Mouse (Mus musculus) forebrain, embryonic 15.5 days (tissue): ENCODE data around the gene Ksr2. TPM values are rescaled to one million over a fixed set of nuclear protein-coding genes. Genes with fewer than 3 reads are reported as not detected.

Source experiments
- ATAC-seq: fragments of 200-750 bp; cut with Nextera tagmentation; replicated peaks from 2 replicates; pipeline ENCODE4 v1.8.0; 2017; ENCODE audit warnings: mild to moderate bottlenecking, moderate TSS enrichment, moderate library complexity
- H3K27ac ChIP-seq: fragments of 300-500 bp; sonication (generic); replicated peaks from 2 replicates; pipeline ENCODE4 v1.5.1; 2015; ENCODE audit warnings: mild to moderate bottlenecking, inconsistent platforms
- H3K27me3 ChIP-seq: fragments of 300-500 bp; sonication (generic); 2 replicates; pipeline ENCODE4 v1.6.1; 2015; ENCODE audit warnings: inconsistent platforms
- H3K36me3 ChIP-seq: fragments of 300-500 bp; sonication (generic); 2 replicates; pipeline ENCODE4 v1.6.1; 2015; ENCODE audit warnings: mild to moderate bottlenecking, inconsistent platforms
- H3K4me1 ChIP-seq: fragments of 300-500 bp; sonication (generic); 2 replicates; pipeline ENCODE4 v1.6.1; 2015; ENCODE audit warnings: inconsistent platforms
- H3K4me2 ChIP-seq: fragments of 300-500 bp; sonication (generic); replicated peaks from 2 replicates; pipeline ENCODE4 v1.6.1; 2015; ENCODE audit warnings: mild to moderate bottlenecking, inconsistent platforms
- H3K4me3 ChIP-seq: fragments of 300-500 bp; sonication (generic); 2 replicates; pipeline ENCODE4 v1.5.1; 2015; ENCODE audit warnings: mild to moderate bottlenecking, inconsistent platforms
- H3K9ac ChIP-seq: fragments of 300-500 bp; sonication (generic); replicated peaks from 2 replicates; pipeline ENCODE4 v1.6.1; 2015; ENCODE audit warnings: mild to moderate bottlenecking, inconsistent platforms
- H3K9me3 ChIP-seq: fragments of 300-500 bp; sonication (generic); 2 replicates; pipeline ENCODE4 v1.6.1; 2016; ENCODE audit warnings: inconsistent platforms
- WGBS: fragments of 180-500 bp; shearing (Covaris S2); methylation state at CpG from one replicate; pipeline ENCODE4 v1.1.7; 2015; ENCODE audit warnings: mixed read lengths; 5-methylcytosine and 5-hydroxymethylcytosine counted together
- polyA plus RNA-seq: library from polyadenylated mRNA; unstranded; fragments of >200 nt; fragmentation: Nextera tagmentation; extraction: Ambion mirVana; gene quantifications from 2 replicates; pipeline ENCODE4 v1.2.1, GENCODE M21; 2015

The Ksr2 gene
- polyA plus RNA-seq, 1 experiment from 2014 or later, result 5.5 TPM

DNA sequence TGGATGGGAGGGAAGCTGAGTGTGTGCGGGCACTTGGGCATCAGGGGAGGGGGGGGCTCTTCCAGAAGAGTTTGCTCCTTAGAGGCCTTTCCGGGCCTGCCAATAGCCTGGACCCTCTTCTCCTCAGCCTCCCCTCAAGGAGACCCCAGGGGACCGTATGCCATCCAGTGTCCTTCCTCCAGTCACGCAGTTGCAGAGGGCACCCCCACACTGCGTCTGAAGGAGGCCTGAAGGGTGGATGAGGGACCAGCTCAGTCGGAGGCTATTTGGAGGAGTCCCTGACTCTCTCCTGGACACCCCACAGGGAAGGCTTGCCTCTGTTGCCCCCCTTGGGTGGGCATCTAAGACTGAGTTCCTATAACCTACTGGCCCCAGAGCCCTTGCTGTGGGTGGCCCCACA is 367.4 kb downstream of the Ksr2 start:
- no peak overlapping the region for H3K4me2 ChIP-seq
- no peaks in the 10 kb centered on the region for H3K4me1 ChIP-seq
- H3K9me3 ChIP-seq, result no peaks in the 10 kb centered on the region
- no peak overlapping the region for H3K9ac ChIP-seq
- no peaks in the 10 kb centered on the region for H3K36me3 ChIP-seq
- WGBS, result 67% methylated on average over 6 of the region's 6 CpGs
- H3K27ac ChIP-seq, result no peak overlapping the region
- H3K27me3 ChIP-seq, result no peaks in the 10 kb centered on the region
- H3K4me3 ChIP-seq, result no peak overlapping the region
- ATAC-seq, result no peak

DNA sequence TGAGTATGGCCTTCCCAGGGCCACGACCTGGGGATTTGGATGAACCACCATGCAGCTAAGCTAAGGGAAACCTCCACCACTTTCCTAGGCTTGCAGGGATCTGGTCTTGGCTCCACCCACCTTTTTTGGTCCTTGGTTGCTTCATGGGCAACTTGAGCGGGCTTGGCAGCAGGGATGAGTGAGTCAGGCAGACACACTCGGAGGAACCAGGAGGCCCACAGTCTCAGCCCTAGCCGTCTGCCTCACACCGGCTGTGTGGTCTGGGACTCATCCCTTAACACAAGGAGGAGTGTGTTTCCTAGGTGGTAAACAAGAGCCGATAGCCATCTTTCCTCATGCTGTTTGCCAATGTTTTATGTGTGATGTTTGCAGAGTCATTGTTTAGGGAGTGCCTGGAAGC is 376.3 kb downstream of the Ksr2 start:
- Histone ChIP-seq H3K4me3 (no peak overlapping the region), H3K36me3 (no peaks in the 10 kb centered on the region), H3K4me1 (no peaks in the 10 kb centered on the region), H3K9me3 (no peaks in the 10 kb centered on the region), H3K4me2 (no peak overlapping the region), H3K27me3 (no peaks in the 10 kb centered on the region), H3K27ac (no peak overlapping the region), H3K9ac (no peak overlapping the region)
- no peak for ATAC-seq
- 76% methylated on average over 6 of the region's 6 CpGs for WGBS

DNA sequence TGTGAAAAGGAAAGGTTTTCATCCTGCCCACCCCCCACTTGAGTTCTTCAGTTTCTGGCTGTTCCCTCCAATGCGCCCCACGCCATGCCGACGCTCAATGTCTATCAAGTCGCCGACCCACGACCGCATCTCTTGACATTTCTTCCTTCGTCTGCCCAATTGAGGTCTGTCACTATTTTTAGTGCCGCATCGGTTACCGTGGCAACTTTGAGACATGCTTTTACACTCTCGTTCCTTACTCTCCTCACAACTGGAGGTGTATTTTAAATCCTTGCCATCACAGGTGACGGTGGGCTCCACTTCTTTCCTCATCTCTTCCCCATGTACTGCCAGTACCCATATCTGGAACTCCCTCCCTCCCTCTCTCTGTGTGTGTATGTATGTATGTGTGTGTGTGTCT is 378.1 kb downstream of the Ksr2 start:
- no peak for ATAC-seq
- H3K36me3 ChIP-seq, result no peaks in the 10 kb centered on the region
- whole genome bisulfite sequencing, result 72% methylated on average over 14 of the region's 14 CpGs

DNA sequence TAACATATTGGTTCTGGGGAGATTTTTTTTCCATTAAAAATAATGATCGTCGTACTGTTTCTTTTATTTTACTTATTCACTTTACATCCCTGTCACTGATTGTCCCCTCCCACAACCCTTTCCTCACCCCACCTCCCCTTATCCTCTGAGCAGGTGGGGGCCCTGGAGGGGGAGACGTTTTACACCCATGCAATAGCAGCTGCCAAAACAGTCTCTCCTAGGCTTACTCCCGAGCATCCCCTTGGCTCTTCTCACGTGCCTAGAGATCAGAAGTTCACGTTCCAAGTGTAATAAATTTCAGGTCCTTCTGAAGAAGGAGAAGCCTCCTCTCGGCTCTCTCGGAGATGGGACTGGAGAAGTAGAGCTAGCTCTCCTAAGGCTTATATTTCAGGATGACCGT is 387.0 kb downstream of the Ksr2 start:
- Histone ChIP-seq H3K9me3 (no peaks in the 10 kb centered on the region), H3K27me3 (no peaks in the 10 kb centered on the region), H3K4me3 (no peak overlapping the region), H3K4me2 (no peak overlapping the region), H3K4me1 (no peaks in the 10 kb centered on the region), H3K9ac (no peak overlapping the region), H3K36me3 (no peaks in the 10 kb centered on the region), H3K27ac (no peak overlapping the region)
- 75% methylated on average over 9 of the region's 9 CpGs for WGBS
- no peak for ATAC-seq

More for the DNA sequence above, 378.1 kb downstream of the Ksr2 start:
- H3K9ac ChIP-seq, result no peak overlapping the region
- no peaks in the 10 kb centered on the region for H3K9me3 ChIP-seq
- no peak overlapping the region for H3K4me2 ChIP-seq
- no peaks in the 10 kb centered on the region for H3K4me1 ChIP-seq
- H3K4me3 ChIP-seq, result no peak overlapping the region
- no peaks in the 10 kb centered on the region for H3K27me3 ChIP-seq
- H3K27ac ChIP-seq, result no peak overlapping the region

DNA sequence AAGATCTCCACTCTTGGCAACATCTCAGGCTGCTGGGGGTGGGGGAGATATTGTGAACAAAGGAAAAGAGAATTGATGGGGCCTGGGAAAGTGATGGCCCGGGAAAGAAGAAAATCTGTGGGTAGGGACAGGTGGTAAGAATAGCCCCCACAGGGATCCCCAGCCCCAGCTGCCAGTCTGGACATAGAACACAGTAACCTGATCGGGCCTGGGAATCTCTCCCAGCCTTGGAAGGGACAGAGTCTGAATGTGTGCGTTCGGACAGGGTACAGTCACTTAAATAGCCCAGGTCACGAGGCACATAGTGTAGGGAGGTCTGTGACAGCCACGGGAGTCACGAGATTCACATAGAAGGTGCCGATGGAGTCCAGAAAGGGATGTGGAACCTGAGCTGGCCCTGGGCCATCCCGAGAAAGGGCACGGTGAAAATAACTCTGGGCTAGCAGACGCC is 388.3 kb downstream of the Ksr2 start:
- Histone ChIP-seq H3K9ac (no peak overlapping the region), H3K4me3 (no peak overlapping the region), H3K27ac (no peak overlapping the region), H3K27me3 (no peaks in the 10 kb centered on the region), H3K36me3 (no peaks in the 10 kb centered on the region), H3K4me2 (no peak overlapping the region), H3K4me1 (no peaks in the 10 kb centered on the region), H3K9me3 (no peaks in the 10 kb centered on the region)
- ATAC-seq, result no peak
- 85% methylated on average over 11 of the region's 11 CpGs for WGBS

DNA sequence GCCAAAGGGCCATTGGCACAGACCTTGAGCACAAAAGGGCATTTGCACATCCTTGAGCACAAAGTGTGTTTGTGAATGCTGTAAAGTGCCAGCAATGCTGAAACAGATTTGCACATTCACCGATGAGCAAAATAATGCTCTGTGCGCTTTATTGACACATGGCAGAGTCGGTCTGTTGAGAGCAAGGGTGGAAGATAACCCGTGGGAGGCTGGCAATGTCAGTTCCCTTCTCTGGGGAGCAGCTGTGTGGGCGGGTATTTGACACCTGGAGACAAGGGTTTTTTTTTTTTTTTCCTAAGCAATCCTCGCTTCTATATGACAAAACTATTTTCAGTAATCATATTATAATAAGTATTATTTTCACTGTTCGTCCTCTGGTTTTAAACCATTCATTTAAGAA is 389.8 kb downstream of the Ksr2 start:
- Histone ChIP-seq H3K27ac (no peak overlapping the region), H3K4me1 (no peaks in the 10 kb centered on the region), H3K9me3 (no peaks in the 10 kb centered on the region), H3K4me3 (no peak overlapping the region), H3K9ac (no peak overlapping the region), H3K4me2 (no peak overlapping the region), H3K27me3 (no peaks in the 10 kb centered on the region), H3K36me3 (no peaks in the 10 kb centered on the region)
- WGBS, result 63% methylated on average over 7 of the region's 7 CpGs
- no peak for ATAC-seq

DNA sequence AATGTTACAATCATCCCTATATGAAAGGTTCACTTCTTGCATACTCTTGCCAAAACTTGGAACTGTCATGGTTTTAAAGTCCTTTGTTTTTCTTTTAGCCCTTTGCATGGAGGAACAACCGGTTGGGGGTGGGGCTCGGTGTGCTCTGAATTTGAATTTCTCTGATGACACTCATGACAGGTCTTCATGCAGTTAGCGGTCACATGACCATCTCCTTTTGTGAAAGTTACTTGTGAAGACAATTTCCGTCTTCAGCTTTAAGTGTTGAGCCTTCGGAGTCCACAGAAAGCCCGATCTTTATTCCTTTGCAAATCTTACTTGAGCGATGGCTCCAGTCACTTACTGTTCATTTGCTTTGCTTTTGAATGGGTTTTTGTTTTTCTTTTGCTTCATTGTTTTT is 397.1 kb downstream of the Ksr2 start:
- no peaks in the 10 kb centered on the region for H3K27me3 ChIP-seq
- H3K4me3 ChIP-seq, result no peak overlapping the region
- no peak overlapping the region for H3K9ac ChIP-seq
- no peaks in the 10 kb centered on the region for H3K9me3 ChIP-seq
- H3K27ac ChIP-seq, result no peak overlapping the region
- no peak overlapping the region for H3K4me2 ChIP-seq
- no peaks in the 10 kb centered on the region for H3K4me1 ChIP-seq
- WGBS, result 93% methylated on average over 7 of the region's 7 CpGs
- ATAC-seq, result no peak
- no peaks in the 10 kb centered on the region for H3K36me3 ChIP-seq

DNA sequence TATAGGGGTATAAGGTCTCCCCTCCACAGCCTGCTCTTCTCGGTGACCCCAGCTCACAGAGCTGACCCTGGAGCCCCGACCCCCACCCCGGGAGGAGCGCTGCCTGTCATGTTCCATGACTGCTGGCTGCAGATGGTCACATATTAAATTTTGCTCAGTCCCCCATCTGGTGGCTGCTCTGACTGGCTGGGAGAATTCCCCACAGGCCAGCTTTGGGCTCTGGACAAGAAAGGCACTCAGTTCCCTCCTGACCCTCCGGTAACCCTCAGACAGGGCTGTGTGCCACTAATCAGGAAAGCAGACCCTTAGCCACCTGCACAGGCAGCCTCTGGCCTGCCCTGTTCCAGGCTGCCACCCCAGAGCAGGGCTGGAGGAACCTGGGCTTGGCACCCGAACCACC is 405.0 kb downstream of the Ksr2 start:
- Histone ChIP-seq H3K4me3 (no peak overlapping the region), H3K4me2 (no peak overlapping the region), H3K9ac (no peak overlapping the region), H3K36me3 (no peaks in the 10 kb centered on the region), H3K4me1 (no peaks in the 10 kb centered on the region), H3K27me3 (no peaks in the 10 kb centered on the region), H3K9me3 (no peaks in the 10 kb centered on the region), H3K27ac (no peak overlapping the region)
- ATAC-seq, result no peak
- WGBS, result 85% methylated on average over 6 of the region's 6 CpGs

DNA sequence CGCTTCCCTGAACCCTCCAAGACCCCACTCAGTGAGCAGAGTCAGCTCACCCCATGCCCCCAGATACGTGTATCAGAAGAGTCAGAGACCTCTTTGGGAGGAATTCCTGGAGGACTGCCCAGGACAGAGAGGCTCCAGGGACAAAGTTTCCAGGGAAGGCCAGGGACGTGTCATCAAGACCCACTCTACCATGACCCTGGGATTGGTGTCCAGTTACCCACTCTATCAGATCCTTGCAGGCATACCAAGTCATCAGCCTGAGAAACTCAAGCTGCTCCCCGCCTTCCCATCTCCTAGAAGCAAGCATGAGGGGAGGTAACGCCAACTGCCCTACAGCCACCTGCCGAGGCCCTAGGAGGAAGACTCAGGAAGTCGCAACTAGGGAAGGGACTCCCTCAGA is 406.6 kb downstream of the Ksr2 start:
- Histone ChIP-seq H3K4me2 (no peak overlapping the region), H3K4me1 (0 out of 2 replicates have a peak, but pooled peaks cover 1% of the 10 kb centered on the region), H3K27ac (no peak overlapping the region), H3K27me3 (no peaks in the 10 kb centered on the region), H3K4me3 (no peak overlapping the region), H3K36me3 (no peaks in the 10 kb centered on the region), H3K9ac (no peak overlapping the region), H3K9me3 (no peaks in the 10 kb centered on the region)
- ATAC-seq, result no peak
- 78% methylated on average over 7 of the region's 7 CpGs for WGBS

DNA sequence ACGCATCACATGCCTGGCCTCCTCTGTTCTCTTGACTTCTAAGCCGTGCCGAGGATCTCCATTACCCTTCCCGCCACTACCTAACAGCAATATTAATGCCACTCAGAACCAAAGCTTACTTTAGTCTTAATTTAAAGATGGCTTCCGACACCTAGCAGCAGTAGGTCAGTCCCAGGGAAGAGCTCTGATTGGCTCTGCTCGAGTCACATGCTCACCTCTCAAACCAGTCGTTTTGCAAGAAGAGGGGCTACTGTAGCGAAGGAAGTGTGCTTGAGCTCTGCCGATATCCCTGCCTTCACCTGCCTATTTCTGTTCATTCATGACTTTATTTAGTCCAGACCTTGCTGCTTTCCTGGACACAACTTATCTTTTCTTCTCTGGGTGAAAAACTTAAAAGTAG is 410.0 kb downstream of the Ksr2 start:
- Histone ChIP-seq H3K27me3 (no peaks in the 10 kb centered on the region), H3K4me2 (no peak overlapping the region), H3K9ac (no peak overlapping the region), H3K4me3 (no peak overlapping the region), H3K36me3 (no peaks in the 10 kb centered on the region), H3K9me3 (no peaks in the 10 kb centered on the region), H3K4me1 (0 out of 2 replicates have a peak, but pooled peaks cover 3% of the 10 kb centered on the region), H3K27ac (no peak overlapping the region)
- ATAC-seq, result no peak
- 91% methylated on average over 9 of the region's 9 CpGs for WGBS

DNA sequence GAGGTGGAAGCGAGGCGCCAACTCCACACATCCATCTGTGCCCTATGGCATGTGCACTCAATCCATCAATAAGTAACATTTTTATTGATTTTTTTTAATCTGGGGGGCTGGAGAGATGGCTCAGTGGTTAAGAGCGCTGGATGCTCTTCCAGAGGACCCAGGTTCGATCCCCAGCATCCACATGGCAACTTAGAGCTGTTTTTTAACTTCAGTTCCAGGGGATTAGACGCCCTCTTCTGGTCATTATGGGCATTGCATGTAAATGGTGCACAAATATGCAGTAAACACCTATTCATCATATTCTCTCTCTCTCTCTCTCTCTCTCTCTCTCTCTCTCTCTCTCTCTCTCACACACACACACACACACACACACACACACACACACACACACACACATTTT is 410.7 kb downstream of the Ksr2 start:
- no peak for ATAC-seq
- no peaks in the 10 kb centered on the region for H3K36me3 ChIP-seq

More for the DNA sequence above, 410.7 kb downstream of the Ksr2 start:
- H3K27ac ChIP-seq, result no peak overlapping the region
- H3K9ac ChIP-seq, result no peak overlapping the region
- no peak overlapping the region for H3K4me2 ChIP-seq
- WGBS, result 79% methylated on average over 5 of the region's 5 CpGs
- H3K27me3 ChIP-seq, result no peaks in the 10 kb centered on the region
- no peak overlapping the region for H3K4me3 ChIP-seq
- H3K4me1 ChIP-seq, result 0 out of 2 replicates have a peak, but pooled peaks cover 3% of the 10 kb centered on the region
- no peaks in the 10 kb centered on the region for H3K9me3 ChIP-seq
